Mouse (Mus musculus) cerebellum, adult 8-10 months (tissue): ENCODE data around the gene Map4k3.
A peak's percentile ranks its signal among the peaks of the same experiment; 100 is the strongest.

Source experiments
- DNase-seq: peaks from one replicate; pipeline ENCODE4 v3.0.0; 2022

The Map4k3 gene

GRCm38 (mm10) chr17:80683041-80683440, 45.2 kb downstream of the Map4k3 start:
- no peak for DNase-seq

- DNase-seq: no peak
These were observed 50.1 kb downstream of the Map4k3 start for GRCm38 (mm10) chr17:80678190-80678589.

GRCm38 (mm10) chr17:80676859-80677535, 51.3 kb downstream of the Map4k3 start:
- no peak for DNase-seq

- no peak for DNase-seq
These were observed 52.1 kb downstream of the Map4k3 start for GRCm38 (mm10) chr17:80676211-80676610.

GRCm38 (mm10) chr17:80670395-80670794, 57.9 kb downstream of the Map4k3 start:
- no peak for DNase-seq

DNA sequence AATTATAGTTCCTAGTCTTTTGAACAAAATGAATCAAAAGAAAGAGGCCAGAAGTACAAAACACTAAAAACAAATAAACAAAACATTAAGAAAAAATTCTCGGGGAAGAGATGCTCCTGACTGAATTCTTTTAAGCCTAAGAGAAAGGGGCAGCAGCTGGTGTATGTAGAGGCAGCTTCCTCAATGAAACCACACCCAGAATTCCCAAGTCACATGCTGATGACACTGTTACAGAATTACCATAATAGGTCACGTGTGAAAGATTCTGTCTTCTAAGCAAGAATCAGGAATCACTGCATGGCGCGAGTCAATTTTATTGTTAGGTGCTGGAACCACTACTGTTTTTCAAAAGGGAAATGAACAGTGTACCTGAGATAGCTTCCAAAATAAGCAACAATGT, 64.7 kb downstream of the Map4k3 start:
- DNase-seq: no peak

GRCm38 (mm10) chr17:80662836-80663620, 65.3 kb downstream of the Map4k3 start:
- no peak for DNase-seq

- no peak for DNase-seq
These were observed 66.4 kb downstream of the Map4k3 start for GRCm38 (mm10) chr17:80661896-80662295.

DNA sequence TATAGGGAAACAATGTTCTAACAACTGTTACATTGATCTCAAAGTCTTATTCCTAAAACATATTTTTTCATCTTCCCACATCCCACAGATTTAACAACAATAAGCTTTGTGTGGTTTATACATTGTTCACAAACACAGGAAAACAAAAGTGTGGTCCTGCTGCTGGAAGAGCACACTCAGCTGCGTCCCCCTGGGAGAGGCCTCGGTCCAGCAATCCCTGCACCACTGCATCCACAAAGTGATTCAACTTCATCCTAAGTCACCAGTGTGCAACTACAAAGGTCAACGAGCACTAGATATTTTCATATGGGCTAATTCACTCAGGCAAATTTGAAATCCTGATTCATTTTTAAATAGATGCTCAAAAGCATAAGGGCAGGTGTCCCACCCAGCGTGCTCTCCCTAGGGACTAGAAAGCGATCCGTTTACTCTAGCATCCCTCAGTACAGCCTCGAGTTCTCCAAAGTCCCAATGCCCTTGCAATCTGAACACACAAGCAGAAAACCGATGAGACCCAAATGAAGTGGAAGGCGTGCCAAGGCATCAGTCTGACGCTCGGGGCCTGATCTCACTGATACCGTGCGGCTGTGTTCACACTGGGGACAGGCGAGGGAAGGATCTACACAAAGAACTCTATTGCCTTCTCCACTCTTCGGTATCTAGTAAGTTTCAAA, 67.4 kb downstream of the Map4k3 start:
- no peak for DNase-seq

- DNase-seq: peak; percentile 71
These were observed 68.1 kb downstream of the Map4k3 start for GRCm38 (mm10) chr17:80660234-80660633.

DNA sequence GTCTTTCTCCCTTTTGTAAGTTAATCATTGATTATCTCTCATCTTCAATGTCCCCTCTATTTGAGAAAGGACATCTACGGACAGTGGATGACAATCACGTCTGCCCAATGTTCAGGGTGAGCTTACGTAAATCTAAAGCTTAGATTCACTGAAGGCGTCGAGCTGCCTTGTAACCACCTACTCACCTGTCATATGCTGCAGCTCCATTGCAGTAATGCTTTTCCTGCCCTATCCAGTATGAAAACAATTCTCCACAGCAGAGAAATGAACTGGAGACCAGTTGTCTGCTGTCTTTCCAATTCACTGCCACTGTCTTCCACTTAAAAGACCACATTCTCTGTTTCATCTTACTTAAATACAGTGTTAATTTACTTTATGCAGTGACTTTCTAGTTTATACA, 68.5 kb downstream of the Map4k3 start:
- DNase-seq: no peak

DNA sequence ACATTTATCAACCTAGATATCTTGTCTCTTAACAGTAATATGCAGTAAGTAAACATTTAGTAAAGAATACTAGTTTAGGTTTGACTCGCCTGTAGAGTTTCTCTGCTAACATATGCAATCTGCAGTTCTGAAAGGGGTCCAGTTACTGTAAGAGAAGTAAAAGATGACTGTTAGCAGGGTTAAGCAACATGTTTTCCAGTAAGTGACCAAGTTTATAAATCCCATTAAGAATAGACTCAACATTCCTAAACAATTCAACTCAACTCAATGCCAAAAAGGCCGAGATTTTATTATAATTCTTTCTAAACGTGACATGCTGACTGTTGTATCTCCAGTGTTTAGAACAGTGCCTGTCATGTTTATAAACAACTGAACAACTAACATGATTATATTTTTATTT, 74.0 kb downstream of the Map4k3 start:
- DNase-seq: no peak

DNA sequence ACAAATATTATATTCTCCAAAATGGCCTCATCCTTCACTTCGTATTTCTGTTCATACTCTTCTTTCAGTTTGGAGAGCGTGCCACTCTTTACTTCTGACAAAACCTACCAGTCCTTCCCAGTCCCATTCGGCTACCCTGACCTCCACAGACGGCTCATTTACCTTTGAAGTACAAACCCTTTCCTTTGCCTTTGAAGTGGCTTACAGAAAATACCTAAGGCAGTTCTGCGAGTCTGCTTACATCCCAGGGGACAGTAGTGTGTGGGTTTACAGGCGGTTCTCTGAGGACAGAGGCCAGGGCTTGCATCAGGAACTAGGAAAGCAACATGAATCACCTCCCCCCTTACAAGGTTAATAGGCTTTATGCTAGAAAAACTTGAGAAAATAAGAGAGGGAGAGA, 75.5 kb downstream of the Map4k3 start:
- DNase-seq: no peak

DNA sequence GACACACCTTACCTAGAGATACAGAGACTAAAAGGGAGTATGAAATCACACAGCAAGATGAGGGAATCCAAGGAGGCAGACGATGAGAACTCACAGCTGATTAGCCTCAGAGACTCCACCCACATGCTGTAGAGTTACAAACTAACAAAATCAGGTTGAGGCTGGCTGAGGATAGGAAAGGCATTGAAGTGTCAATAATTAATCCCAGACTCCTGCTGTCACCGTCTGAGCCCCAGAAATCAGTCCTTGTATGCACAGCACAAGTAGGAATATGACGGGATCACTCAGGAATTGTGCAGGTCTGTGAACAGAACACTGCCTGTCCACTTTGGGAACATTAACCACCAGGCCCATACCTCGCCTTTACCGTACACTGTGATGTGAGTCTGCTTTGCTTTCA, 81.4 kb downstream of the Map4k3 start:
- DNase-seq: no peak

DNA sequence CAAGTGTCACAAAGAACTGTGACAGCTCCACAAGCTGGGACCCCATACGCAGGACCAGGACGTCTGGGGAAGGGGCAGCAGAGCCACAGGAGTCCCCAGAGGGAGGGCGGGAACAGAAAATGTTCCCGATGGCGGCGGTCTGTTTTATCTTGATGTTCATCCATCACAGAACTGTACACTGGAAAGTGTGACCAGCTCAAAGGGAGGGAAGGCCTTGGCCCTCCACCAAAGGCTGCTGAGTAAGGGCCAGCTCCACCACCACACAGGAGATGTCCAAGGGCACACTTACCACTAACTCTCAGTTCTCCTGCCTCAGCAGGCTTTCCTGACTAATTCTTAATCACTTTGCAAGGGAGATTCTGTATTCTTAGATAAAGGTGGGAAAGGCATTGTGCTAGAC, 82.2 kb downstream of the Map4k3 start:
- DNase-seq: no peak

DNA sequence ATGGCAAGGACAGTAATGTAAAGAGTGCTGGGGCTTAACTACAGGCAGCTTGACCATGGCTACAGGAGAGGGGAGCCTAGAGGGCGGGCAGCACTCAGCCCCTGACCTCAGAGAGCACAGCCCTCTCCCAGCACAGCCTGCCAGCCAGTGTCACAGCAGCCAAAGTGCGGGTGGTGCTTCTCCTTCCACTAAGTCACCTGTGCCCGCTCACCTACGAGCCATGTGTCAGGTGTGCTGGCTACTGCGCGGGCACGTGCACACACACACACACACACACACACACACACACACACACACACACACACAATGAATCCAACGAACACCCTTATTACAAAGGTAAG, 82.6 kb downstream of the Map4k3 start:
- DNase-seq: no peak

- no peak for DNase-seq
These were observed 83.1 kb downstream of the Map4k3 start for GRCm38 (mm10) chr17:80644983-80645693.

GRCm38 (mm10) chr17:80644567-80644966, 83.7 kb downstream of the Map4k3 start:
- DNase-seq: no peak

- no peak for DNase-seq
These were observed 90.2 kb downstream of the Map4k3 start for GRCm38 (mm10) chr17:80638121-80638520.

DNA sequence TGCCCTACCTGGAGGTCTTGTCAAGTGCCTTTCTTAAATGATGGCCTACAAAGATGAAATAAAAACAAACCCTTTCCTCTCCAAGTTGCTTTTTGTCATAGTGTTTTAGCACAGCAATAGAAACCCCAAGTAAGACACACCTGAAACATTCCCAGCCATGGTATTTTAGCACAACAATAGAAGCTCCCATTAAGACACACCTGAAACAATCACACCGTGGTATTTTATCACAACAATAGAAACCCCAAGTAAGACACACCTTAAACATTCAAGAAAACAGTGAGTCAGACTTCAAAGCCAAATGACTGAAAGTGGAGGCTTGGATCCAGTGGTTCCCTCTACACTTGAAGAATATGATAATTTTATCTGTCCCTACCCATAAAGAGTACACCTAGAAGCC, 92.5 kb downstream of the Map4k3 start:
- no peak for DNase-seq

DNA sequence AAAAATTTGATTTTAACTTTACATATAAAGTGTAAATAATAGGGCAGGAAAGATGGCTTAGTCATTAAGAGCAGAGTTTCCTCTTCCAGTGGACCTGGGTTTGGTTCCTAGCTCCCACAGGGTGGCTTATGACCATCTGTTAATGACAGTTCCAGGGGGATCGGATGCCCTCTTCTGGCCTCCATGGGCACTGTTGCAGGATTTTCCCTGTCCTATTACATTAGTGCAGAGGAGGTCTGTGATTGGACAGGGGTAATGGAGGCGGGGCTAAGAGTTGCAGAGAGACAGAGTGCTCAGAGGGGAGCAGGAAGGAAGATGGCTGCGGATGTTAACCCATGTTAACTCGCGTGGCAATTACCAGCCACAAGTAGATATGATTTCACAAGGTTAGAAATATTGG, 95.4 kb downstream of the Map4k3 start:
- DNase-seq: no peak

GRCm38 (mm10) chr17:80632354-80632753, 95.9 kb downstream of the Map4k3 start:
- DNase-seq: no peak

DNA sequence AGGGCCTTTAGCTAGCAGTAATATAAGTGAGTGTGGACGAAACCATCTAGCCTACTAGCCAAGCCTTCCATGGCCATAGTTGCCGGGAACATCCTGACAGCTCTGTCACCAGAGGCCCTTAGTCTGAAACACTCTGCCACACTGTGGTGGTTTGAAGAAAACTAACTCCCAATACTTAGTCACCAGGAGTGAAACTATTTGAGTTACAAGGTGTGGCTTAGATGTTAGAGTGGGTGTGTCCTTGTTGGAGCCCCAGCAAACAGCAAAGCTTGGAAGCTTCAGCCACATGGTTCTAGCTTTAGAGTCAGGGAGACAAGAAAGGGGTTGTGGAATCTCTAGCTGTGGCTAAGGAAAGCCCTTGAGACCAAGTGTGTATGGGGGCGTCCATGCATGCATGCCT, 97.3 kb downstream of the Map4k3 start:
- no peak for DNase-seq

DNA sequence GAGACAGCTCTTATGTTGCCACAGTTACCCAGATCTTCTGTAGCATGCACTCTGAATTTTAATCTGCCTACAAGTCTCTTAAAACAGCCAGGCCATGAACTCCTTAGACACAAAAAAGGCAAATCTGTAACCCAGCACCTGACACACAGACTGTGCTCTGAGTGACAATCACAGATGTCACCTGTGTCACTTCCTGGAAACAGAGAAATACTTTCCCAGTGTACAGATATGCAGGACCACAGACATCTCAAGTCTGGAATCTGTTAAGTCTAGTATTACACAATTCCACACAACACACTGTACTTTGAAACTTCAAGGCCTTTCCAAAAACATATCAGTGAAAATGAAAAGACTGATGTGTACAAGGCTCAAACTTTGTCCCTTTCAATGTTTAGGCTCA, 103.3 kb downstream of the Map4k3 start:
- DNase-seq: no peak
